Mouse (Mus musculus) forebrain, embryonic 13.5 days (tissue): ENCODE measurements around the gene Mboat7. TPM values are rescaled to one million over a fixed set of nuclear protein-coding genes. Genes with fewer than 3 reads are reported as not detected.
A peak's percentile ranks its signal among the peaks of the same experiment; 100 is the strongest.

ENCODE experiments used
- ATAC-seq: fragments of 200-750 bp; cut with Nextera tagmentation; 2 replicates; pipeline ENCODE4 v1.8.0; 2017
- H3K27ac ChIP-seq: fragments of 300-500 bp; sonication (generic); 2 replicates; pipeline ENCODE4 v1.5.1; 2015; ENCODE audit warnings: inconsistent platforms, mild to moderate bottlenecking, moderate library complexity
- H3K27me3 ChIP-seq: fragments of 300-500 bp; sonication (generic); 2 replicates; pipeline ENCODE4 v1.6.1; 2015; ENCODE audit warnings: mild to moderate bottlenecking, inconsistent platforms
- H3K36me3 ChIP-seq: fragments of 300-500 bp; sonication (generic); 2 replicates; pipeline ENCODE4 v1.6.1; 2015; ENCODE audit warnings: mild to moderate bottlenecking, inconsistent platforms; ENCODE audit not compliant: poor library complexity, severe bottlenecking
- H3K4me1 ChIP-seq: fragments of 300-500 bp; sonication (generic); 2 replicates; pipeline ENCODE4 v1.6.1; 2015; ENCODE audit warnings: inconsistent platforms
- H3K4me2 ChIP-seq: fragments of 300-500 bp; sonication (generic); 2 replicates; pipeline ENCODE4 v1.6.1; 2015; ENCODE audit warnings: inconsistent platforms, mild to moderate bottlenecking, moderate library complexity
- H3K4me3 ChIP-seq: fragments of 300-500 bp; sonication (generic); 2 replicates; pipeline ENCODE4 v1.5.1; 2015; ENCODE audit warnings: mild to moderate bottlenecking, inconsistent platforms
- H3K9ac ChIP-seq: fragments of 300-500 bp; sonication (generic); 2 replicates; pipeline ENCODE4 v1.6.1; 2015; ENCODE audit warnings: mild to moderate bottlenecking, inconsistent platforms
- H3K9me3 ChIP-seq: fragments of 300-500 bp; sonication (generic); replicated peaks from 2 replicates; pipeline ENCODE4 v1.6.1; 2016; ENCODE audit warnings: inconsistent platforms
- WGBS: fragments of 180-500 bp; shearing (Covaris S2); methylation state at CpG from one replicate; pipeline ENCODE4 v1.1.7; 2015; 5-methylcytosine and 5-hydroxymethylcytosine counted together
- polyA plus RNA-seq: library from polyadenylated mRNA; unstranded; fragments of >200 nt; fragmentation: Nextera tagmentation; extraction: Ambion mirVana; gene quantifications from 2 replicates; pipeline ENCODE4 v1.2.1, GENCODE M21; 2015

Mboat7 gene
- polyA plus RNA-seq, 1 experiment from 2014 or later = 36.2 TPM

DNA sequence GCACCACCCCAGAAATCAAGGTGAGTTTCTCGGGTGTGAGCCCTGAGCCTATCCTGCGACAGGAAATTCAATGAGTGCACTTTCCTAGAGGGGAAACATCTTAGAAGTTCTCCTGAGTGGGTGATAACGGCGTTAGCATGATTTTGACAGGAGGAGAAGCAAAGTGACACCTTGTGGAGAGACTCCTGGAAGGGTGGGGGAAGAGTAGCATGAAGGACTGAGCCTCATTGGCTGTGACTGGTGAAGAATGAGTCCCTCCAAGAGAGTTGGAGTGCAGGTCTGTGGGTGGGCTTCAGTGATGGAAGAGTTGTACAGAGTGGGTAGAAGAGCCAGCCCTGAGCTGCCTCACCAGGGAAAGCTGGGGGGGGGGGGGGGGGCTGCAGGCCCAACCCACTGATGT lies 36.4 kb downstream of the Mboat7 start:
- H3K27me3 ChIP-seq = no peaks in the 10 kb centered on the region
- ATAC-seq = no peak
- WGBS = 93% methylated on average over 4 of the region's 4 CpGs

DNA sequence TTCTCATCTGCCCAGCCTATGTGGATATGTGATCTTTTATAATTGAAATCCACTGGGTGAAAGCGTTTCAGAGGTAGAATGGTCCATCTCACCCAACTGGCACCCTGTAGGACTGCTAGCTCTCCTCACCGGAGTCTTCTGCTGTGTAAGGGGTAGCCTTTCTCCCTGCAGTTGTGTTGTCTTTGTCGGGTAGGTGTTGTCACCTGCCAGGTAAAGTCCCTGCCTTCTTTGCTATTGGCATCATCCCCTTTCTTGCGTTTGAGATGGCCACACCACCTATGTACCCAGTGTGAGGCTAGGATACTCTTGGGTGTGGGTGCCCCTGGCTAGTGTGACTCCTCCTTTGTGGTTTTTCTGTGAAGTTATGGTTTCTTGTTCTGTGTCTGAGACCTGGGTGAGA lies 46.7 kb downstream of the Mboat7 start:
- ATAC-seq = no peak
- peak overlapping the region; percentile 93 for H3K4me2 ChIP-seq
- H3K36me3 ChIP-seq = peaks cover 32% of the 10 kb centered on the region
- H3K4me3 ChIP-seq = peak overlapping the region; percentile 95
- peak overlapping the region; percentile 99 for H3K9ac ChIP-seq
- peaks cover 43% of the 10 kb centered on the region for H3K4me1 ChIP-seq
- H3K9me3 ChIP-seq = no peaks in the 10 kb centered on the region
- H3K27ac ChIP-seq = no peak overlapping the region
- H3K27me3 ChIP-seq = no peaks in the 10 kb centered on the region
- 64% methylated on average over 4 of the region's 4 CpGs for WGBS

More for the DNA sequence above, 36.4 kb downstream of the Mboat7 start:
- H3K4me1 ChIP-seq = no peaks in the 10 kb centered on the region
- H3K9ac ChIP-seq = no peak overlapping the region
- no peaks in the 10 kb centered on the region for H3K9me3 ChIP-seq
- H3K4me2 ChIP-seq = no peak overlapping the region
- no peak overlapping the region for H3K27ac ChIP-seq
- no peak overlapping the region for H3K4me3 ChIP-seq
- peaks cover 98% of the 10 kb centered on the region for H3K36me3 ChIP-seq

GRCm38 (mm10) chr7:3646188-3646587 lies 47.1 kb downstream of the Mboat7 start:
- Histone ChIP-seq H3K4me1 (peaks cover 43% of the 10 kb centered on the region), H3K4me3 (peak overlapping the region; percentile 95), H3K27ac (peak overlapping the region; percentile 97), H3K36me3 (peaks cover 31% of the 10 kb centered on the region), H3K9me3 (no peaks in the 10 kb centered on the region), H3K9ac (peak overlapping the region; percentile 99), H3K27me3 (no peaks in the 10 kb centered on the region), H3K4me2 (peak overlapping the region; percentile 93)
- WGBS = 18% methylated on average over 9 of the region's 9 CpGs
- ATAC-seq = no peak

DNA sequence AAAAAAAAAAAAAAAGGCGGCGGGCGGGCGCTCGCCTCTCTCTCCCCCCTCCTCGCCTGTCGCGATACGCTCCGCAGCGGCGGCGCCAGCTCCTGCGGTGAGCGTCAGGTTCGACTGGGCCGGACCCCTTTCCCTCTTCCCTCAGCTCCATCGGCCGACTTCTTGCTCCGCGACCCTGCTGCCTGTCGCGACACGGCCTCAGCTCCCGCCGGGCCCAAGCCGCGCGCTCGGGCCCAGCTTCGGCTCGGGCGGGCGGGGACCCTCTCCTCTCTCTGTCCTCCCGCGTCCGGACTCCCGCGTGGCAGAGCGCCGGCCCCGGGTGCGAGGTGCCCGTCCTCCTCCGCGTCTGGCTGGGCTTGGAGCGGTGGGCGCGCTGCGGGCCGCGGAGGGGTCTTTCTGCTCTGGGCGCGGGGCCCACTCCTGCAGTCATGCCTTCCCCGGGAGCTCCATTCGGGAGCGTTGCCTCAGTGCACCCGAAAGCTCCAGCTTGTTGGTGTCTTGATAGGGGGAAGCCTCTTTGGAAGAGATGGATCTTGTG lies 47.8 kb downstream of the Mboat7 start:
- Histone ChIP-seq H3K9ac (peak overlapping the region; percentile 99), H3K27ac (peak overlapping the region; percentile 97), H3K4me1 (peaks cover 43% of the 10 kb centered on the region), H3K27me3 (no peaks in the 10 kb centered on the region), H3K9me3 (no peaks in the 10 kb centered on the region), H3K4me2 (peak overlapping the region; percentile 93), H3K4me3 (peak overlapping the region; percentile 95), H3K36me3 (peaks cover 31% of the 10 kb centered on the region)
- ATAC-seq = no peak; the same call in 1 of the 2 replicates
- WGBS = under 1% methylated on average over 51 of the region's 58 CpGs

- peak within 1 kb of the TSS; percentile 97 for H3K27ac ChIP-seq
- H3K4me3 ChIP-seq = peak within 1 kb of the TSS; percentile 95
- peak within 1 kb of the TSS; percentile 99 for H3K9ac ChIP-seq
- H3K36me3 ChIP-seq = peaks cover 32% of the 10 kb centered on the region
- H3K9me3 ChIP-seq = no peaks in the 10 kb centered on the region
- peaks cover 43% of the 10 kb centered on the region for H3K4me1 ChIP-seq
- peak within 1 kb of the TSS; percentile 93 for H3K4me2 ChIP-seq
- H3K27me3 ChIP-seq = no peaks in the 10 kb centered on the region
- under 1% methylated on average over 58 of the region's 58 CpGs for WGBS
- peak; percentile 98 for ATAC-seq
These were observed 48.4 kb downstream of the Mboat7 start, which contains the start of gene Cnot3 for GRCm38 (mm10) chr7:3644672-3645487. Gene Cnot3 (plus strand): TSS chr7:3645268.

DNA sequence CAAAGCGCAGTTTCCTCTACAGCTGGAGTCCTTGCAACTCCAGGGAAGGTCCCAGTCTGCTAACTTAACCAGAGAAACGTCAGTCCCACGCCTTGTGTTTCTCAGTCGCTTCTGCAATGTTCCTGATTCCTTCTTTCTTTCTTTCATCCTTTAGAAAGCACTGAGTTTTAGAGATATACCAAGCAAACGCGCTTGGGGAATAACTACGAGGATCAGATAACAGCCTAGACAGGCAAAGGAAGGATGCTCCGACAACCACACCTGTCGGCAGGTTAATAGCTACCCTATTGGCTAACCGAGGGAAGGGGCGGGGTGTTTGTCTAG lies 49.0 kb downstream of the Mboat7 start:
- peak overlapping the region; percentile 97; the same call in 1 of the 2 replicates for H3K27ac ChIP-seq
- peaks cover 38% of the 10 kb centered on the region for H3K36me3 ChIP-seq
- H3K9ac ChIP-seq = 0 out of 2 replicates have a peak overlapping the region, but pooled peaks have one; percentile 1
- no peaks in the 10 kb centered on the region for H3K9me3 ChIP-seq
- H3K27me3 ChIP-seq = no peaks in the 10 kb centered on the region
- peaks cover 38% of the 10 kb centered on the region for H3K4me1 ChIP-seq
- ATAC-seq = no peak
- WGBS = 1% methylated on average over 11 of the region's 11 CpGs
- H3K4me2 ChIP-seq = peak overlapping the region; percentile 93
- H3K4me3 ChIP-seq = peak overlapping the region; percentile 95

DNA sequence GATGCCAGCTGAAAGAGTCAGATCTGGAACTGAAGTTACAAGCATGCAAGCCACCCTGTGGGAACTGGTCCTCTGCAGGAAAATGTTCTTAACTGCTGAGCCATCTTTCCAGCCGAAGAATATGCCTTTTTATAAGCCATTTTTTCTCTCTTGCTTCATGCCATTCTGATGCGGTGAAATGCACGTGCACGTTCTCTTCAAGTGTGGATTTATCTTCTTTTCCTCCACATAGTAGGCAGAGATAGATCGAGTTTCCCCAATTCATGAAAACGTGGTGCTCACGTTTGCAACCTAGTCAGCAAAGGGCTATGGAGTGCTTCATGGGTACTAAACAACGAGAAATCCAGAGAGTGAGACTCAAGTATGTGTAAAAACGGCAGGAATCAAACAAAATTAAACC lies 49.5 kb downstream of the Mboat7 start:
- H3K4me2 ChIP-seq = peak overlapping the region; percentile 93
- ATAC-seq = no peak
- 0 out of 2 replicates have a peak overlapping the region, but pooled peaks have one; percentile 1 for H3K9ac ChIP-seq
- H3K27ac ChIP-seq = no peak overlapping the region
- no peaks in the 10 kb centered on the region for H3K9me3 ChIP-seq
- peaks cover 42% of the 10 kb centered on the region for H3K36me3 ChIP-seq
- peak overlapping the region; percentile 95 for H3K4me3 ChIP-seq
- H3K27me3 ChIP-seq = no peaks in the 10 kb centered on the region
- WGBS = 24% methylated on average over 9 of the region's 9 CpGs
- H3K4me1 ChIP-seq = peaks cover 34% of the 10 kb centered on the region

GRCm38 (mm10) chr7:3643412-3643811 lies 49.9 kb downstream of the Mboat7 start:
- peak overlapping the region; percentile 93; the same call in 1 of the 2 replicates for H3K4me2 ChIP-seq
- peaks cover 30% of the 10 kb centered on the region for H3K4me1 ChIP-seq
- WGBS = 75% methylated on average over 5 of the region's 5 CpGs
- no peaks in the 10 kb centered on the region for H3K27me3 ChIP-seq
- ATAC-seq = no peak
- no peak overlapping the region for H3K9ac ChIP-seq
- H3K9me3 ChIP-seq = no peaks in the 10 kb centered on the region
- peaks cover 46% of the 10 kb centered on the region for H3K36me3 ChIP-seq
- no peak overlapping the region for H3K27ac ChIP-seq
- H3K4me3 ChIP-seq = no peak overlapping the region

DNA sequence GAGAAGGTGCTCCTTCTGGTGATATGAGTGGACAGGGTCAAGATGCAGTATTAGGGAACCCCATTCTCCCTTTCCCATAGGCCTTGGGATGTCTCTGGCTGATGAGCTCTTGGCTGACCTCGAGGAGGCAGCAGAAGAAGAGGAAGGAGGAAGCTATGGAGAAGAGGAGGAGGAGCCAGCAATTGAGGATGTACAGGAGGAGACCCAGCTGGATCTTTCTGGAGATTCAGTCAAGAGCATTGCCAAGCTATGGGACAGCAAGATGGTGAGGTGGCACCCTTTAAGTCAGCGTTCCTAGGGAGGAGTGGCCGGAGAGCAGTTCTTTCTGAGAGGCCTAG lies 62.9 kb downstream of the Mboat7 start:
- Histone ChIP-seq H3K9ac (peak overlapping the region; percentile 75), H3K27me3 (no peaks in the 10 kb centered on the region), H3K9me3 (no peaks in the 10 kb centered on the region), H3K27ac (no peak overlapping the region), H3K36me3 (peaks cover 41% of the 10 kb centered on the region), H3K4me1 (peaks cover 29% of the 10 kb centered on the region), H3K4me2 (peak overlapping the region; percentile 97), H3K4me3 (peak overlapping the region; percentile 70)
- peak; percentile 7; the same call in 1 of the 2 replicates for ATAC-seq
- 63% methylated on average over 3 of the region's 3 CpGs for WGBS

DNA sequence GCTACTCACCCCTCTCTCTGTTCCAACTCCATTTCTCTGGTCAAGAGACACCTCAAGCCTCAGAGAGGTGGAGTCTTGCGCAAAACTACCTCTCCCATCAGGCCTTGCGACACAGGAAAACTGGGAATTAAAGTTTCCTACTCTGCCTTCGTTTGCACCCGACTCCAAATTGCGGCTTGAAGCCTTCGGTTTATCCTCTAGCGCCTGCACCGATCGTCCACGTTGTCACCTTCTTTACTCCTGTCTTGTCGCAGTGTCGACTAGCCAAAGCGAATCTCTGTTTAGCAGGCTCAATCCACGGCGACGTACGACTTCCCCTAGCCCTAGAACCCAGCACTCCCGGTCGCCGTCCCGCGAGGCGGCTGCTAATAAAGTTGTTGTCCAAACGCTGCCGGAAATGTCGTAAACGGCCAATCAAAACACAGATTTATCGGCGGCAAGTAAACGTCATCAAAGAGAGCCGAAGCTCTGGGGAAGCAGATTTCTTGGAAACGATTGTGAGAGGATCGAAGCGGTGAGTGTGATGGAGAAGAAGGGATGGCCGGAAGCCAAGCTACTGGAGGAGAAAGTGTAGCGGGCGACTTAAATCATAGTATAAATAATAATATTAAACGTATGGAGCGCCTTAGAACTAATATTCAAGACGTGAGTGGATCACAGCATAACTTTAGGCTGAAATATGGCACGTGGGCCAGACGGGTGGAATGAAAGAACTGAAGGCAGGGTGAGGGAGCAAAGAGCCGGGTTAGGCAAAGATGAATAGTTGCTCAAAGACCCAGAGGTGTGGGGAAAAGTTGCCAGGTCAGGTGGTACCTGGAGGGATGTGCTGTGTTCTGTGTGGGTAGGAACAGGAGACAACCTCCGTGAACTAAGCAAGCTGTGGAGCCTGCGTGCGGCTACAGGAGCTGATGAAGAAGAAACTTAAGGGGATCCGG lies 63.5 kb downstream of the Mboat7 start, which contains the start of the genes Tfpt and Prpf31:
TSS of gene Tfpt (minus strand) at position 387 of the 935 bp plus-strand sequence.
TSS of gene Prpf31 (plus strand) at position 443 of the 935 bp plus-strand sequence.
- H3K9me3 ChIP-seq = no peaks in the 10 kb centered on the region
- ATAC-seq = peak; percentile 90
- peak within 1 kb of the TSS; percentile 70 for H3K4me3 ChIP-seq
- WGBS = 2% methylated on average over 47 of the region's 47 CpGs
- H3K27ac ChIP-seq = peak within 1 kb of the TSS; percentile 40
- no peaks in the 10 kb centered on the region for H3K27me3 ChIP-seq
- H3K9ac ChIP-seq = peak within 1 kb of the TSS; percentile 84
- peaks cover 29% of the 10 kb centered on the region for H3K4me1 ChIP-seq
- H3K4me2 ChIP-seq = peak within 1 kb of the TSS; percentile 97
- H3K36me3 ChIP-seq = peaks cover 41% of the 10 kb centered on the region

GRCm38 (mm10) chr7:3629030-3629429 lies 64.3 kb downstream of the Mboat7 start:
- 33% methylated on average over 4 of the region's 4 CpGs for WGBS
- no peaks in the 10 kb centered on the region for H3K9me3 ChIP-seq
- peaks cover 41% of the 10 kb centered on the region for H3K36me3 ChIP-seq
- H3K4me2 ChIP-seq = peak overlapping the region; percentile 97
- H3K4me1 ChIP-seq = peaks cover 29% of the 10 kb centered on the region
- H3K27ac ChIP-seq = peak overlapping the region; percentile 40; the same call in 1 of the 2 replicates
- H3K9ac ChIP-seq = peak overlapping the region; percentile 84
- ATAC-seq = peak; percentile 42
- peak overlapping the region; percentile 70 for H3K4me3 ChIP-seq
- no peaks in the 10 kb centered on the region for H3K27me3 ChIP-seq
